Mouse (Mus musculus) liver (tissue): ENCODE results near the gene Hist1h3c.
"Not testable (repeated sequence)": the region's sequence is repeated elsewhere in the genome, so short reads cannot be mapped to it uniquely, and the experiment has no call there.

ENCODE experiments used
- DNase-seq: peaks from one replicate; pipeline ENCODE4 v3.0.0-alpha.2; 2020; ENCODE audit warnings: mixed read lengths

Hist1h3c gene

DNA sequence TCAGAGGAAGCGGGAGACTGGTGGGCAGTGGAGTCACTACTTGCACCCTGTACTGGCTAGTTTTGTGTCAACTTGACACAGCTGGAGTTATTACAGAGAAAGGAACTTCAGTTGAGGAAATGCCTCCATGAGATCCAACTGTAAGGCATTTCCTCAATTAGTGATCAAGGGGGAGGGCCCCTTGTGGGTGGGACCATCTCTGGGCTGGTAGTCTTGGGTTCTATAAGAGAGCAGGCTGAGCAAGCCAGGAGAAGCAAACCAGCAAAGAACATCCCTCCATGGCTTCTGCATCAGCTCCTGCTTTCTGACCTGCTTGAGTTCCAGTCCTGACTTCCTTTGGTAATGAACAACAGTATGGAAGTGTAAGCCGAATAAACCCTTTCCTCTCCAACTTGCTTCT lies 42.6 kb downstream of the Hist1h3c start:
- DNase-seq: not testable (repeated sequence)

DNA sequence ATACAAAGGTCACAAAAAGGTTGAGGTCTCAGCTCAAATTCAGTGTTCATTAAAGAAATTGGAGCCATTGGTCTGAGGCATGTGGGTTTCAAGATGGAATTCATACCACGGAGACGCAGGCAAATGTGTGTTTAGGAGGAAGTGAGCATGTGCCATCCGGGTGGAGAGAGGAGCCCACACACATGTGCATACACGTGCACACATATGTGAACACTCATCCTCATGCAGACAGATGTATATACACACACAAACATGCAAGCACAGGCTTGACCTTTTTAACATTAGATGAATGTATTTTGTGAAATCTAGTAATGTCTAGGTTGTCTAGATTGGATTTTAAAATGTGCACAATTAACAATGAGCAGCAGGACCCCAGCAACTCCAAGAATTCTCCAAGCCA lies 43.2 kb downstream of the Hist1h3c start:
- DNase-seq: no peak

DNA sequence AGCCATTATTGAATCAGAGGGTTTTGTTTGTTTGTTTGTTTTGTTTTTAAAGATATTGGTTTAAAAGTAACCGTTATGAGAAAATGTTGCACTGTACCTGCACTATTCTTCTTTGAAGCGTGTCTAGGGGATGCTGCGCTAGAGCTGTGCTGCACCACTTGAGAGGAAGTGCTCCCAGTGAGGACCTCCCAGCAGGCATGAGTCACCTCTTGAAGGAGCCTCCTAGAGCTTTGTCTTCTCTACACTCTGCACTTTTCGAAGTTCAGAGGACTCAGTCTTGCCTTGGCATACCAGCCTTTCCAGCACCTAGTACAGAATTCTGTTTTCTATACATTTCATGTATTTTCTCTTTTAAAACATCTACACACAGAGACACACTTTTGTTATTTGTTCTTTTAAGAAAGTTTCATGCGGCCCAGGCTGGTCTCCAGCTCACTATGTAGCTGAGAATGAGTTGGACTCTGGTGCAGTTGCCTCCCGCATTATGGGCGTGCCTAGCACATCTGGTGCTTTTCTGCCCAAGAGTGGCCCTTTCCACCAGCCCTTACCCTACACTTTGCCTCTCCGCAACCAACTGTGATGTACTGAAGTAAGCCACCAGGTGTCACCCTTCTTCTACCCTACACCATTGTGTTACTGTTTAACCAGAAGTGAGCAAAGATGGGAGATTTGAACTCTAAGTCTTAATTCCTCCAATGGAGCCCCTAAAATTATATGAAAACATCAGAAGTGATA lies 44.4 kb downstream of the Hist1h3c start:
- DNase-seq: peak; percentile 75

DNA sequence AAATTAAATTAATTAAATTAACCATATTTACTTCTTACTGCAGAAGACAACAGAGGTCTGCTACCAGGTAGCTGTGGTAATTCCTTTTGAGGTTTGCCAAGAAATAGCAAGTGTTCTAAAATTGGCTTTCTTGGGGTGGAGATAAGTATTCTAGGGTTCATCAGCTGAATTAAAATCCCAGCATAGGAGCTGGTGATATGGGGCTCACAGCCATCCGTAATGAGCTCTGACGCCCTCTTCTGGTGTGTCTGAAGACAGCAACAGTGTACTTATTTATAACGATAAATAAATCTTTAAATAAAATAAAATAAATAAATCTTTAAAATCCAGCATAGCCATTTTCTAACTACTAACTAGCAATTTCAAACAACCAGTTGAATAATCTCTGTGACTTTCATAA lies 45.6 kb downstream of the Hist1h3c start:
- no peak for DNase-seq

DNA sequence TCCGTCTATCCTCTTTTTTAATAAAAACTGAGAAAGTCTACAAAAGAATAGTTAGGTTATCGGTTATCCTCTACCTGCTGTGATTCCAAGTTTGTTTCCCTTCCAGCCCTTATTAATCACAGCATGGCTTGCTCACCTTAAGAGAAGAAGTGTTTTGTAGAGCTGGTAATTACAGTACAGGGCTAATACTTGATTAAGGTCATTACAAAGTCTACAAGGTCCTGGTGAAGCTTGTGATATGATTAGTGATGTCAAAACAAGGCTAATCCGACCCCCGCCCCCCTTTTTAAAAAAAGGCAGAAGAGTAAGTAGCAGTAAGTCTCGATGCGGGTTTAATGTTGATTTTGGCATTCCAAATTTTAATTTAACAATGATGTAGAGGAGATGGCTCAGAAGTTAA lies 46.4 kb downstream of the Hist1h3c start:
- DNase-seq: no peak

DNA sequence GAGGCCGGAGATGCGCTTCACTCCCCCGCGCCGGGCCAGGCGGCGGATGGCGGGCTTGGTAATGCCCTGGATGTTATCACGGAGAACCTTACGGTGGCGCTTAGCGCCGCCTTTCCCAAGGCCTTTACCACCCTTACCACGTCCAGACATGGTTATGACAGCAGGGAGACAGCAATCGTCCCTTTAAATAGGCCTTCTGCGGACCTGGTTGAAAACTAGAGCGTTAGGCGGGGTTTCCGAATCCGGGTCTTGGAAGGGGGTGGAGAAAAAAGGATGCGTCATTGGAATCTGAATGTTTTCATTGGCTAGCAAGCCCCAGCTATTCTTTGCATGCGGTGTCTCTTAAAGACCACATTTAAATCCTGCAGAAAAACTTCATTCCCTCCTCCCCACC lies 47.1 kb downstream of the Hist1h3c start, which contains the start of gene Hist1h4c:
Gene Hist1h4c, minus strand, starts transcription at position 155 of the 394 bp plus-strand sequence.
- peak; percentile 96 for DNase-seq

DNA sequence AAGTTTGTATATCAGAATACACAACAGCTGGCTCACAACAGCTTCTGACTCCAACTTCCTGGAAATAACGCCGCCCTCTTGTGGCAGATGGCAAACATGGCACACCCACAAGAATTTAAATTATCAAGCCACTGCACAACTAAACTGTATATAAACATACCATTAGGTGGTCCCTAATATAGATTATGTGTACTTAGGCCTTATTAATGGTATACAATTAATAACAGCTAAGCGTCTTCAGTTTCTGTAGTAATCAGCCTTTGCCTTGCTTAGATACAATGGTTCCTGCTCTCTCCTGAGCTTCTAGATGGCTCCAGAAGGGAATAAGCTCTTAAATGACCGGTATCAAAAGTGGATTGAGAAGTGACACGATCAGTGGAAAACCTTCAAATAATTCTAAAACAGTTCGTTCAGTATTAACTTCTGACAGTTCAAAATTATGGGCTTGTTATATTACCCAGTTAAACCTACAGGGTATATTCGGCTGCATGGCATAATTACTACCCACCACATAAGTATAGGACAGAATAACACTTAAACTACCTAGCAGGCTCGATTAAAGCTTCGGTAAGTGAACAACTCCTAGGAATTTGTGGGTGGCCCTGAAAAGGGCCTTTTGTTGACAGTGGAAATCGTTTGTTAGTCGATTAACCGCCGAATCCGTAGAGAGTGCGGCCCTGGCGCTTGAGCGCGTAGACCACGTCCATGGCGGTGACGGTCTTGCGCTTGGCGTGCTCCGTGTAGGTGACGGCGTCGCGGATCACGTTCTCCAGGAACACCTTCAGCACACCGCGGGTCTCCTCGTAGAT lies 47.7 kb downstream of the Hist1h3c start:
- DNase-seq: peak; percentile 83

DNA sequence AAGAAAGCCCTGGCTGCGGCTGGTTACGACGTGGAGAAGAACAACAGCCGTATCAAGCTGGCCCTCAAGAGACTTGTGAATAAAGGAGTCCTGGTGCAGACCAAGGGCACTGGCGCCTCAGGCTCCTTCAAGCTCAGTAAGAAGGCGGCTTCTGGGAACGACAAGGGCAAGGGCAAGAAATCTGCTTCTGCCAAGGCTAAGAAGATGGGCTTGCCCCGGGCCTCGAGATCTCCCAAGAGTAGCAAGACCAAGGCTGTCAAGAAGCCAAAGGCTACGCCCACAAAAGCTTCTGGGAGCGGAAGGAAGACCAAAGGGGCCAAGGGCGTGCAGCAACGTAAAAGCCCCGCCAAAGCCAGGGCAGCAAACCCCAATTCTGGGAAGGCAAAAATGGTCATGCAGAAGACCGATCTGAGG lies 49.3 kb downstream of the Hist1h3c start:
- peak; percentile 68 for DNase-seq

DNA sequence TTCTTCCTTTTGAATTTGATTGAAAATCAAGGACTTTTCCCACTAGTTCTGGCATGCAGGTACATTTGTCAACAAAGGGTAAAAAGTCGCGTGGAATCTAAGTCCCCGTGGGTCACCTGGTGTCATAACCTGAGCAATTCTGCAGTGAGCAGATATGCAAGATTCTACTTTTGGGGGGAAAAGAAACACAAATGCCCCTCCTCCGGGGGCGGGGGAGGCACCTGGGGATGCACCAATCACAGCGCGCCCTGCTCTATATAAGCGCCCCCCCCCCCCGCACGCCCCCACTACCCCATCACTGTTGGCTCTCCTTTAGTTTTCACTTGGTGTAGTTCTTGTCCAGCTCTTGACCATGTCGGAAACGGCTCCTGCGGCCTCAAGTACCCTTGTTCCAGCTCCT lies 49.9 kb downstream of the Hist1h3c start, which contains the start of gene Hist1h1t:
Gene Hist1h1t, plus strand, starts transcription at position 301 of the 400 bp plus-strand sequence.
- DNase-seq: no peak
